Mouse (Mus musculus) CD8-positive naive resting alpha-beta T cell, adult 2 months (primary cell): Measurements from ENCODE around the gene Mrpl11.
A peak's percentile ranks its signal among the peaks of the same experiment; 100 is the strongest.
"Not testable (repeated sequence)": the region's sequence is repeated elsewhere in the genome, so short reads cannot be mapped to it uniquely, and the experiment has no call there.

Experiments
- DNase-seq, 2 experiments: peaks; one replicate each; pipeline ENCODE4 v3.0.0; 2022; ENCODE audit warnings: low read depth in 2 of 2, low spot score in 2 of 2

The Mrpl11 gene

DNA sequence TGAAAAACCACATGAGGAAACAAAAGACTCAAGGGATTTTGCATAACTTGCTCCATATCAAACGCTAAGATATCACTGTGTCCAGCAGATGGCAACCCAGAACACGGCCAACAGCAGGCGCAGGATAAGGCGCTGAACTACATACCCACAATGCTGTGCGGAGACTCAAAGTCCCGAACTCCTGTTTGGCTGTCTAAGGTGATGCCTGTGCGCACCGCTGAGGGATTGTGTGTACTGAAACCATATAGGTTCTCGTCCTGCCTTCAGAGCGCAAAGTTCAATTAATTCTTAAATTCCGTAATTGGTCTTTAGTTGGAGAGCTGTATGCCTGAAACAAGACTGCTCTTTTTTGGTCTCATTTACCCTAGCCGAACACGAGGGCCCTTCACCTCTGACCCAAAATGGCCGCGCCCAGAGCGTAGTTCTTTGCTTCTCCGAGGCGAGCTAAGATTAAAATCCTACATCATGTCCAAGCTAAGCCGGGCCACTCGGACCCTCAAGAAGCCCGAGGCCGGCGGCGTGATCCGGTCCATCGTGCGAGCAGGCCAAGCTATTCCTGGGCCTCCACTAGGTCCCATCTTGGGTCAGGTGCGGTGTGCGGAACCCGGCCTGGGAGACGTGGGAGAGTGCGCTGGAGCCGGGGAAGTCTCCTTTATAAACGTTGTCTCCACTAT is at the start of gene Mrpl11:
Mrpl11 (plus strand) TSS at position 220 of the 674 bp plus-strand sequence.
- peak; percentile 83 to 90 for DNase-seq

DNA sequence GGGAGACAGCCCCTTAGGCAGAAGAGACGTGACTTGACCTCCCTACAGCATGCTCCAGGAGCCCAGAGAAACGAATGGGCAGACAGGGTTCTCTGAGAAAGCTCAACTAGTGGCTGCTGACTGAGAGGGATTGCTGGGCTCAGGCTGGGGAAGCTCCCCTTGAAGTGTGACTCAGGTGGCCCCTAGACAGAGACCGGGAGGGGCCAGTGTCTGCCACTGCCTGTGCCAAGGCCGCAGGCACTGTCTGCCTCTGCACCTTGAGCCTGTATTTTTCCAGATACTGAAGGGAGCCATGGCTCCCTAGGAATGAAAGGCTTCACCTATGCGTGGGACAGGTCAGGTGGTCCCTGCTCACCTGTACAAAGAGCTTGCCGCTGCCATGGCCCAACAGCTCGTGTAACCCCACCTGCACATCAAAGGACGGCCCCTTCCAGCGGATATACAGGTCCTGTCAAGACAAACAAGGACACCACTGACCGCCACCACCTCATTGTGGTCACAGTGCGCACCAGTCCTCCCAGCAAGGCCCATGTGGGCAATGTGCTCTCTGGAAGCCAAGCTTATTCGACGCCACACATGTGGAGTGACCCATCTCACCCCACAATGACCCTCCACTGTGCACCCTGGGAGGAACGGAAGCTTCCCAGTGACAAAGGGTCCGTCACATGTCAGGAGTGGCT is 45.9 kb upstream of the Mrpl11 start:
- no peak for DNase-seq

DNA sequence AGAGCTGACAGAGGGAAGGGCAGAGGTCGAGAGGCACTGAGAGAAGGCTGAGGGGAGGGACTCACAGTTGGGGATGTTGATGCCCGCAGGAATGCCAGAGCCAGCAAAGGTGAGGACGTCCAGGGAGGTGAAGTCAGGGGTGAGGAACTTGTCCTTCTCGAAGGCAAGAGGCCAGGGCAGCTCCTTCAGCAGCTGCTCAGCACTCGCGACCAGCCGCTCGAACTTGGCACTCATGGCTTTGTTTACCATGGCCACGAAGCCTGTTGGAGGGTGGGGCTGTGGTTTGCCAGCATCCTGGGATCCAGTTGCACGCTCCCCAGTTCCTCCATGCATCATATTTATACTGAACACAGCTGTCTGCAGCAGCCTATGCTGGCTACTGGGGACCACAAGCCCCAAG is 45.1 kb upstream of the Mrpl11 start:
- no peak for DNase-seq

DNA sequence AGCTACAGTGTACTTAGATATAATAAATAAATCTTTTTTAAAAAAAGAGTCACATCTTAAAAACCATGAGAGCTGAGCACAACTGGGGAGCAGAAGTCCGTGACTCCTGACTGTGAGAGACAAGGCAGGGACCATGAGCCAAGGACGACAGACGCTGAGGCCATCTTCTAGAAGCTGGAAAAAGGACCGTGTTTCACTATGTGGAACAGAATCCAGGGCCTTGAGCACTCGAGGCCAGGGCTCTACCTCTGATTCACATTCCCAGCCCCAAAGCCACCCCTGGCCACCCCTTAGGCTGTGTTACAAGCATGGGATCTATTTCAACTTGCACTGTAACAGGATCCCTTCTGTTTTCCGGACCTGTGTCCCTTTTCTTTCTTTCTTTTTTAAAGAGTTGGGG is 42.3 kb upstream of the Mrpl11 start:
- no peak for DNase-seq

DNA sequence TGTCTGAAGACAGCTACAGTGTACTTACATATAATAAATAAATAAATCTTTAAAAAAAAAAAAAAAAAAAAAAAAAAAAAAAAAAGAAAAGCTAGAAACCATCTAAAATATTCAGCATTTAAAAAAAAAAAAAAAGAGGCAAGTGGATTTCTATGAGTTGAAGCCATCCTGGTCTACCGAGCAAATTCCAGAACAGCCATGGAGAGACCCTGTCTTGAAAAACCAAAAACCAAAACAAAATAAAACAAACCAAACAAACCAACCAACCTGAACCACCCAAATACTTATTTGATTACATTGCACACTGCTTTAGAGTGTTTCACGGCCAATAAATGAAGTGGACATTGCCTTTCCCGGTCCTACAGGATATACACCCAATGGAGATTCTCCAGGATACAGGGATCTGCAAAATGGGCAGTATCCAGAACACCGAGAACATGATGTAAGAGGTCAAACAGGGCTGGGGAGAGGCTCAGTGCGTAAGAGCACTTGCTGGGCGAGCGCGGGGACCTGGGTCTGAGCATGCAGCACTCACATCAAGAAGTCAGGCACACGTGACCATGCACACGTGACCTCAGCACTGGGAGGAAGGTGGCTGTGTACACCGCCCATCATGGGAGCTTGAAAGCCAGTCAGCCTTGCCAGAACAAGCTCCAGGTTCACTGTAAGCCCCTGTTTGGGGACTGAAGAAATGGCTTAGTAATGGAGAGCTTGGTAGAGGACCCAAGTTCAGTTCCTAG is 36.7 kb upstream of the Mrpl11 start:
- DNase-seq: no peak

DNA sequence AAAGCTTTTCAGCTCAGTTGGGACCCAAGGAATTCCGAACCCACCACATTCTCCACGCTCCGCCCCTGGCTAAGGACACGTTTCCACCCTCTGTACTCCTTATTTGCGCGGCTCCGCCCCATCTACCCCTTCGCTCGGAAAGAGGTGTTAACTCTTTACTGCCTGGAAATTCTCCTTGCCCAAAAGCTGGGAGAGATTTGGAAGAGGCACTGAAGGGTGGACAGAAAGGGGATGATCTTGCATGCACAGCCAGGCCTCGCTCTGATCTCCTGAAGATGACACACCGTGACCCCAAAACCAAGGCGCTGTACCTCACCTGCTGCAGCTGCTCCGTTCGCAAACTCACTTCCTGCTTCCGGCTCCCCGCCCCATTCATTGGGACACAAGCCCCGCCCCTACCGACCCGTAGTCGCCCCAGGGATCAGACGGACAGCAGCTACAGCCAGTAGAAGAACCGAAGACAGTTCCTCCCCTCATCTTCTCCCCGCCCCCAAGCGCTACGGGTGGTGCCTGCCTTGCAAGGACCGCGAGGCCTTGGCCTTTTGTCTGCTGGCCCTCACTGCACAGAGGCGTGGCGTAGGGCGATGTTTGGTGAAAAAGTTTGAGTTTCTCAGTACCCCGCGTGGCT is 33.9 kb upstream of the Mrpl11 start, which contains the start of gene Dpp3:
Dpp3 (minus strand) TSS at position 384 of the 628 bp plus-strand sequence.
- peak; percentile 93 to 96 for DNase-seq

GRCm38 (mm10) chr19:4928781-4929180 is 33.2 kb upstream of the Mrpl11 start:
- no peak for DNase-seq

DNA sequence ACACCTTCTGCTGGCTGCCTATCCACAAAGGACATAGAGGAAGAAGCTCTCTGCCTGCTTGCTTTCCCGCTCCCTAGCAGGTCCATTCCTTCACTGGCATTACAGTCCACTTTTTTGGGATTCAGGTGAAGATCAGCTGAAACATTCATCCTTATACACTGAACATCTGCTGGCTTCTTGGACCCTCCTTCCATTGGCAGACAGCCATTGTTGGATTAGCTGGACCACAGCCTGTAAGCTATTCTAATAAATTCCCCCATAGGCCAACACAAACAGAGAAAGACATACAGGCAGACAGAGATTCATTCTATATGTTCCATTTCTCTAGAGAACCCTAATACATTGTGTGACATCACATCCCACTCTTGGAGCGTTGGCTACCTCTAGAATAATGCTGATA is 25.1 kb upstream of the Mrpl11 start:
- no peak for DNase-seq

DNA sequence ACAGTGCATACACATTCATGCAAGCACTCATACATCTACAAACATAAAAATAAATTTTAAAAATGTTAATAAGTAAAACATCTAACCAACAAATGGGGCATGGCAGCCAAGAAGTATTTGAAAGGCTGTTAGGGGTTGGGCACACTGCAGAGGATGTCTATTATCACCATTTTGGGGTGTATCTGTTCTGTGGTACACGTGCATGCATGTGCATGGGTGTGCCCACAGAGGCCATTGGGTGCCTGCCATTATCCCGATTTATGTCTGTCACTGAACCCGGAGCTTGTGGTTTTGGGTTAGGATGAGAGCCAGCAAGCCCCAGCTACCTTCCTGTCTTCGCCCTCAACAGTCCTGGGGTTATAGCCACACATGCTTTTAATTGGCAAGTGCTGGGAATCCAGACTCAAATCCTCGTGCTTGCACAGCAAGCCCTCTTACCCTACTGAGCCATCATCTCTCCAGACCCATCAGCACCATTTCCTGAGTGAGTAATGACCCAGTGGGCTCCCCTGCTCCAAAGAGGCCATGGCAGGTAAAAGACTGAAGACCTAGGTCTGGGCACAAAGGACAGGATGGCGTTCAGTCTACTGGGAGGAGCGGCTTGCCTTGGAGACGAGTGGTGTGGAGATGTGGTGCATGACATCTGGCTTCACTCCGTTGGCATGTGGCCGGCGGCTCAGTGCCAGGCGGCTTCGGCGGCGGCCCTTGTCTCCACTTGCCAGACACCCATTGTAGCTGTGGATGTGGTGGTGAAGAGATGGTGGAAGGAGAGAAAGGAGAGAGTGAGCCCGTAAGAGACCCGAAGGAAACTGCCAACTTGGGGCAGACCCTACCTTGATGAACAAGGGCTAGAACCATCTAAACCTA is 24.3 kb upstream of the Mrpl11 start:
- DNase-seq: no peak

- DNase-seq: peak; percentile 31 to 67
Measured at GRCm38 (mm10) chr19:4942551-4943252, 19.2 kb upstream of the Mrpl11 start, which contains the start of gene Peli3. TSS of gene Peli3 (minus strand) at chr19:4943127.

DNA sequence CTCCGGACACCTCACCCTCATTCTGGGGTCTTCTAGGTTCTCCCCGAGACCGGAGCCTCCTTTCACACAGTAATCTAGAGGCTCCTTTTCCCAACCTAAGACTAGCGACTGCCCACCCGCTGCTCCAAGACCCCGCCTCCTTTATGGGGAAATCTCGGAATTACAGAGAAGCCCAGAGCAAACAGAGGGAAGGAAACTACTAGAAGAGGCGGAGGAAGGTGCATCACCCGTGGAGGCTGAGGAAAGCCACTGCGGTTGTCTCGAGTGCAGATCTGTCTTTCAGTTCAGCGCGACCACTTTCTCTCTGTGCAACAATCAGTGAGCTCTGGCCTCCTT is 18.7 kb upstream of the Mrpl11 start:
- DNase-seq: no peak

- DNase-seq: no peak
Measured at GRCm38 (mm10) chr19:4945540-4945939, 16.4 kb upstream of the Mrpl11 start.

GRCm38 (mm10) chr19:4948641-4949040 is 13.3 kb upstream of the Mrpl11 start:
- DNase-seq: not testable (repeated sequence)

DNA sequence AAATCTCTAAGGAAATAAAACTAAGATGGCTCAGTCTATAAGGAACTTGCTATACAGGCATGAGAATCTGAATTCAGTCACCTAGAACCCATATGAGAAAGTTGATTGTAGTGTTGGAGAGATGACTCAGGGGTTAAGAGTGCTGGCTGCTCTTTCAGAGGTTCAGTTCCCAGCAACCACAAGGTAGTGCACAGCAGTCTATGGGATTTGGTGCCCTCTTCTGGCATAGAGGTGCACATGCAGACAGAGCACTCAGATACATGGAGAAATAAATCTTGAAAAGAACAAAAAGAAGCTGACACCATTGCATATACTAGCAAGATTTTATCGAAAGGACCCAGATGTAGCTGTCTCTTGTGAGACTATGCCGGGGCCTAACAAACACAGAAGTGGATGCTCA is 6.3 kb downstream of the Mrpl11 start:
- no peak for DNase-seq

DNA sequence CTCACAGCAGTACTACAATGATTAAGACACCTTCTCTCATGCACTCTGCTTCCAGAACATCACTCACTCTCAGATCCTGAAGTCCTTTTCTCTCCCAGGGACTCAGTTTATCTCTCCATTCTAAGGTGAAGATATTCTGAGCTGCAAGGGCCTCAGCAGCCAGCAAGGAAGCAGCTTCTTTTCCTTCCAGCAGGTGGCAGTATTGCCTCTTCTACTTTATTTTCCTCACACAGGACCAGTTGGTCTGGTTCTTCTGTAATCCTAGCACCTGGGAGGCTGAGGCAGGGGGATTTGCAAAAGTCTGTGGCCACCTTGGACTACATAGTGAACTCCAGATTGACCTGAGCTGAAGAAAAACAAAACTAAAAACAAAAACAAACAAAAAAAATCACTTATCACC is 19.8 kb downstream of the Mrpl11 start:
- peak; percentile 35 to 56 for DNase-seq

- peak; percentile 47 to 63 for DNase-seq
Measured at GRCm38 (mm10) chr19:4989013-4989412, 27.1 kb downstream of the Mrpl11 start.

- no peak for DNase-seq
Measured at GRCm38 (mm10) chr19:4989434-4990255, 27.7 kb downstream of the Mrpl11 start.

- no peak for DNase-seq
Measured at GRCm38 (mm10) chr19:4990256-4990625, 28.3 kb downstream of the Mrpl11 start, which contains the start of gene Npas4. TSS of gene Npas4 (minus strand) at chr19:4990316.

GRCm38 (mm10) chr19:4990716-4991115 is 28.8 kb downstream of the Mrpl11 start:
- DNase-seq: no peak
